Mouse (Mus musculus): ENCODE data around the gene Kcnma1.

GRCm38 (mm10) chr14:23572778-23573177 is 441.5 kb downstream of the Kcnma1 start:
- no peak for TF ChIP-seq POLR2A (IDR thresholded peaks at IDR 0.05; ENCODE audit: low read depth, low read length)
- TF ChIP-seq CTCF (IDR thresholded peaks at IDR 0.05; ENCODE audit: extremely low read depth, insufficient read depth, insufficient read length, insufficient replicate concordance) = no peak
